11 mouse cellular contexts compared by ENCODE assay signal in the genomic region with DNA sequence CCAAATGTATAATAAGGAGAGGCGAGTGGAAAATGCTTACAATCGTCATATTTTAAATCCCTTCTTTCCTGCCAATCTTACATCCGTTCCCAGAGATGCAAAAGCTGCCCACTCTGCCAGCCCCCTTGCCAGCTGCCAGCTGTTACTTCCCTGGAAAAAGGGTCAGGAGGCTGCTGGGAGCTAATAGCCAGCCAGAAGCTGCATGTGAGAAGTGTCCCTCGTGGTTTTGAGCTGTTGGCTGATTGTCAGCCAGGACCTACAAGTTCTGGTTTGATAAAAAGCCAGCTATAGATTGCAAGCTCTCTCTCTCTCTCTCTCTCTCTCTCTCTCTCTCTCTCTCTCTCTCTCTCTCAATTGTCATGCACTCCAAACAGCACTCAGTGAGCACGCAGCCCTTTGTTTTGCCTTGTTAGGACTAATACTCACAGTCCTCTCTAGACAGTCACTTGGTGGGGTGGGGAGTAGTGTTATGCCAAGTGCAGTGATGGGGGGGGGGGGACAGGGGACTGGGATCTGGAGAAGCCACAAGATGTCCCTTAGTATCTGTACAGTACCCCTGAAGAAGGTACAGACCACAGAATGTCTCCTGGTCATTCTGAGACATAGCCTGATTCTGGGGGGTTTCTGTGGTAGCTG. TPM values are rescaled to one million over a fixed set of nuclear protein-coding genes. Genes with fewer than 3 reads are reported as not detected.
DNase-seq lines count a peak whose midpoint lies in the region; ATAC-seq and TF ChIP-seq lines count a peak whose summit lies in the region.
"Had no signal": no experiment of that assay in that cellular context is flagged by ENCODE, and none has a peak within 500 bp of the region (broad histone marks: within the 10 kb centered on the region; RNA-seq: fewer than 3 reads in every experiment).

No protein-coding gene starts in this region.

- no peak overlapping the region for H3K27ac ChIP-seq in cerebellum, adult 2 months (ENCODE audit: insufficient read depth, low read length)
- H3K27ac ChIP-seq in limb, embryonic 13.5 days, result no peak overlapping the region; the same call in 1 of the 2 replicates
- no peak overlapping the region for H3K27ac ChIP-seq in liver, embryonic 12.5 days
- H3K27ac ChIP-seq: left cerebral cortex, adult 2 months had no signal

- no peak for TF ChIP-seq CTCF in cerebellum, adult 2 months (IDR thresholded peaks at IDR 0.05; ENCODE audit: borderline replicate concordance, insufficient read depth, low read depth, low read length)

- no peaks in the 10 kb centered on the region for H3K27me3 ChIP-seq in cerebellum, adult 2 months (ENCODE audit: control insufficient read depth, insufficient read depth, low read length)
- H3K27me3 ChIP-seq in limb, embryonic 13.5 days, result no peaks in the 10 kb centered on the region
- H3K27me3 ChIP-seq in liver, embryonic 12.5 days (replicated peaks), result peaks cover 5% of the 10 kb centered on the region; the same call in 1 of the 2 replicates

- H3K9ac ChIP-seq in limb, embryonic 13.5 days, result 0 out of 2 replicates have a peak overlapping the region, but pooled peaks have one; percentile 45
- H3K9ac ChIP-seq in liver, embryonic 12.5 days, result no peak overlapping the region

- no peaks in the 10 kb centered on the region for H3K4me1 ChIP-seq in cerebellum, adult 2 months (ENCODE audit: control insufficient read depth, insufficient read depth, low read length)
- peaks cover 31% of the 10 kb centered on the region for H3K4me1 ChIP-seq in limb, embryonic 13.5 days
- H3K4me1 ChIP-seq in liver, embryonic 12.5 days, result no peaks in the 10 kb centered on the region

- no peak for TF ChIP-seq POLR2A in cerebellum, adult 2 months (IDR thresholded peaks at IDR 0.05; ENCODE audit: borderline replicate concordance, insufficient read depth, low read length)

- no peak overlapping the region for H3K4me2 ChIP-seq in limb, embryonic 13.5 days (replicated peaks)
- no peak overlapping the region for H3K4me2 ChIP-seq in liver, embryonic 12.5 days

- ATAC-seq in limb, embryonic 13.5 days (ENCODE audit: low FRiP score, low read depth), result no peak
- no peak for ATAC-seq in liver, embryonic 12.5 days

- DNase-seq in cerebellum, postnatal 10 days, result peak; percentile 70 to 80
- no peak for DNase-seq in cerebellum, adult 2 months
- DNase-seq in right cerebral cortex, postnatal 10 days (ENCODE audit: low spot score in 2 of 2), result peak; percentile 55 to 59
- DNase-seq in right cerebral cortex, postnatal 36 days (ENCODE audit: low spot score in 2 of 2), result no peak
- peak; percentile 74 for DNase-seq in retina, postnatal 1 day
- no peak for DNase-seq in embryo, embryonic 10.5 days (ENCODE audit: low spot score)
- DNase-seq: cerebellum, adult 8-10 months had no signal

- WGBS in cerebellum, adult 2 months, result 27% methylated on average over 5 of the region's 5 CpGs
- 58% methylated on average over 5 of the region's 5 CpGs for WGBS in limb, embryonic 13.5 days
- 57% methylated on average over 5 of the region's 5 CpGs for WGBS in liver, embryonic 12.5 days (ENCODE audit: insufficient replicate concordance)

- no peaks in the 10 kb centered on the region for H3K9me3 ChIP-seq in limb, embryonic 13.5 days
- H3K9me3 ChIP-seq in liver, embryonic 12.5 days (replicated peaks), result no peaks in the 10 kb centered on the region

- no peaks in the 10 kb centered on the region for H3K36me3 ChIP-seq in limb, embryonic 13.5 days
- H3K36me3 ChIP-seq in liver, embryonic 12.5 days, result no peaks in the 10 kb centered on the region

- no peak overlapping the region for H3K4me3 ChIP-seq in cerebellum, adult 2 months (replicated peaks; ENCODE audit: insufficient read depth, low read depth, low read length)
- no peak overlapping the region for H3K4me3 ChIP-seq in limb, embryonic 13.5 days
- H3K4me3 ChIP-seq in liver, embryonic 12.5 days, result no peak overlapping the region
- H3K4me3 ChIP-seq: left cerebral cortex, adult 2 months; megakaryocyte, embryonic 14.5 days had no signal

RNA-seq across cellular contexts. Expression of gene Traf3ip2, which starts 25.3 kb away (rescaled TPM):
- polyA plus RNA-seq in cerebellum, adult 2 months (2012; rRNA removed), result 5.7 and 6.9 TPM in 2 replicates
- 8.5 and 9.0 TPM in 2 replicates for polyA plus RNA-seq in limb, embryonic 13.5 days (2015; fragmentation: Nextera tagmentation; extraction: Ambion mirVana)
- 2.1 and 3.1 TPM in 2 replicates for polyA plus RNA-seq in liver, embryonic 12.5 days (2016; fragmentation: Nextera tagmentation; extraction: Ambion mirVana)

Comparison
In these comparisons a context has a peak if more than half of its experiments do, and no peak if none do; other contexts are left out.
1. DNase-seq: peak in cerebellum, postnatal 10 days (2 of 2), right cerebral cortex, postnatal 10 days (2 of 2) and retina, postnatal 1 day (single experiment); none in cerebellum, adult 2 months (0 of 2), right cerebral cortex, postnatal 36 days (0 of 2) and embryo, embryonic 10.5 days (single experiment).